Mouse (Mus musculus) ES-Bruce4 (cell line): Measurements from ENCODE around the gene Slc26a9.
A peak's percentile ranks its signal among the peaks of the same experiment; 100 is the strongest.

Experiments
- CTCF ChIP-seq: IDR thresholded peaks from one replicate; pipeline ENCODE4 v1.8.1; 2011; ENCODE audit warnings: low read depth, low read length
- EP300 ChIP-seq: IDR thresholded peaks from 2 replicates; pipeline ENCODE4 v1.6.1; 2011; ENCODE audit warnings: low read depth, low read length; ENCODE audit not compliant: insufficient read depth

- TF ChIP-seq EP300 (0 out of 2 replicates have a peak, but pooled peaks have one; percentile 38), CTCF (no peak)
These were observed 6.1 kb downstream of the Slc26a9 start for GRCm38 (mm10) chr1:131749706-131750545.
